Mouse (Mus musculus) spleen, embryonic (tissue): ENCODE measurements around the gene Pth1r.

Experiments
- CTCF ChIA-PET: fragments of 350-600 bp; sonication (Branson Sonifier 250); formaldehyde crosslinking; loops from one replicate; lab custom pipeline; 2022; lab: Charles Lee

Gene Pth1r

DNA sequence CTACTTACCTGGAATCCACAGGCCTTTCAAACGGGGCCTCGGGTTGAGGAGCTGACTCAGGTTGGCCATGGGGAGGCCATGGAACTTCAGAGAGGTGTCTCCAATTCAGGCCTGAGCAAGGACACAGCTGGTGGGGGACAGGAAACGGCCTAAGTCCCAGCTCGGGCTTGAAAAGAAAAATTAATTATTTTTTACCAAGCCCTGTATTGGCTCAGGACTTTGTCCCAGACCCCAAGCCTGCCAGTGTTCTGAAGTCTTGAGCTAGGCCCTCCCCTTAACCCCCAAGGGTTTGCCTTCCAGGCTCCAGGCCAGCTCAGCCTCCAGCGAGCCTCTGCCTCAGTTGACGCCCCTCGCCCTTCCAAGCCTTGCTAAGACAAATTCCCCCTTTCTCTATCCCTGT lies at the start of gene Pth1r:
Gene Pth1r, minus strand, starts transcription at position 185 of the 400 bp plus-strand sequence.
- CTCF ChIA-PET = no interaction called here

DNA sequence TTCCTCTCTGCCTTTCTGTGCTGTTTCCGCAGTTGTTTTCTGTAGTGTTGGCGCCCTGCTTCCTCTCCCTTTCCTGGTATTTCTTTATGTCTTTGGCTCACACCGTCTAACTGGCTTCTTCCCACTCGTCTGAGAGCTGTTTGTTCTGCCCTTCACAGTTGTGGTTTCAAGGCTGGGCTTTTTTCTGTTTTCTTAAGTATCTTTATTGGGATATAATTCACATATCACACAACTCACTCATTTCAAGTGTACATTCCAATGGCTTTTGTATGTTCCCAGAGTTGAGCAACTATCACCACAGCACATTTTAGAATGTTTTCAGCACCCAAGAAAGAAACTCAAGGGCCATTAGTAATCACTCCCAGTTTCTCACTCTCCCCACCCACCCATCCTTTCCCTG lies 43.5 kb upstream of the Pth1r start:
- CTCF ChIA-PET = interaction anchor here (0.6 kb wide), 1 partner anchor 159 kb away, joined by 3 read pairs; no protein-coding TSS in a partner anchor

DNA sequence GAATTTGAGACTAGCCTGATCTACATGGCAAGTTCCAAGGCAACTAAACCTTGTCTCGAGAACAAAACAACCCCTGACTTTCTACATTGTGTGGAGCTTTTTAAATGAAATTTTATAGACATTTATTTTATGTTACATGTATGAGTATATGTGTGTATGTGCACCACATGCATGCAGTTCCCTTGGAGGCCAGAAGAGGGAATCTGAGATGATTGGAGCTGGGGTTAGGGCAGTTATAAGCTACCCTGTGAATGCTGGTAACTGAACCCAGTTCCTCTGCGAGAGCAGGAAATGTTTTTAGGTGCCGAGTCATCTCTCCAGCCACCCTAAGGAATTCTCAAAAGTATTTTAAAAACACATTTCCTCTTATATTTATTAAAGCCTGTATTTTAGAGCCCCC lies 41.2 kb upstream of the Pth1r start:
- CTCF ChIA-PET = no interaction called here

DNA sequence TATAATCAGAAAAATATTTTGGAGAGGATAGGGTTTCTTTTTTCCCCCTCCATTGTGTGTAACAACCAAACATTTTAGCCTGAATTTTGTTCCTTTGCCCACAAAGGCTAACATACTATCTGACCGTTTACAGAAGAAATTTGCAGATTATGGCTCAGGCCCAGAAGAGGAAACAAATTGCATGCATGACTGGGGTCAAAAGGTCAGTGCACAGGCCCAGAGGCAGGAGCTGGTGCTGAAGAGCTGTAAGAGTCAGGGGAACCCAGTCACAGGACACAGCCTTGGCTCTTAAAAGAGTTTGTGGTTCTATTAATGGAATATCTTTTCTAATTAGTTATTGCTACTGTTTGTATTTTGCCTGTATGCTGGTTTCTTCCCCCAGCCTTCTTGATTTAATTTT lies 36.7 kb upstream of the Pth1r start:
- CTCF ChIA-PET = interaction anchor here (0.6 kb wide), 1 partner anchor 178 kb away, joined by 4 read pairs; no protein-coding TSS in a partner anchor

DNA sequence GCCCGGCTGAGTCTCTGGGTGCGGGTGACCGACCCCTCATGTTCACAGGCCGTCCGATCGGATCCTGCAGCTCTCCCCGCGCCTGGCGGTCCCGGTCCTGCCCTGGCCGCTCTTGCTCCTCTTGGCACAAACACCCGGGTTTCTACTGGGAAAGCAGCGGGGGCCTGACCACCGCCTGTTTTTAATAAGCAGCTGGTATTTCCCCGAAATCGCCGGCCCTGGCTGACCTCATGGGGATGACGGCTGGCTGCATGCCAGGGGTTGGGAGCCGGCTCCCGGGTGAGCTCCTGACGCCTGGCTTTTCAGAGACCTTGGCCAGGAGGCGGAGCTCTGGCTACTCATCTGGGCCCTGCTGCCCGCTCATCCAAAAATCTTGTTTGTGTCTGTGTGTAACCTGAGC lies 34.8 kb upstream of the Pth1r start:
- CTCF ChIA-PET = interaction anchor here (1.0 kb wide), 1 partner anchor 17 kb away, joined by 4 read pairs; no protein-coding TSS in a partner anchor

DNA sequence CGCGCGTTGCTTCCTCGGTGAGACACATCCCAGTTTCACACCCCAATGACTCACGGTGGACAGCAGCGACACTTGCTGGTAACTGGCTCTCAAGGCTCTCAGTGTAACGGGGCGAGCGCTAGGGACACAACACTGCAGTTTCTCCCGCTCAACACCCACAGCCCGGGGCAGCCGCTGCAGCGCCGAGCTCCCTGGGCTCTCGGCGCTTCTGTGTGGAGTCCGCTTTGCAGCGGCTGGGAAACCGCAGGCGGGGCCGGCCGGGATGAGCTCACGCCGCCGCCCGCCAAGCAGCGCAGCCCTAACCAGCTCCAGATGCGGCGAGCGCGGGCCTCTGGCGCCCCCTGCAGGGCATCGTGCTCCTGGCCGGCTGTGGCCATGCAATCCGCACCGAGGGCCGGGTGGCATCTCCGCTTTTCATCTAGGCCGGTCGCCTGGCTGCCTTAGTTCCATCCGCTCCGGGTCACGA lies 34.3 kb upstream of the Pth1r start:
- CTCF ChIA-PET = interaction anchor here (0.7 to 1.0 kb wide), 2 partner anchors 17 to 225 kb away, joined by 3 to 4 read pairs; no protein-coding TSS in a partner anchor

DNA sequence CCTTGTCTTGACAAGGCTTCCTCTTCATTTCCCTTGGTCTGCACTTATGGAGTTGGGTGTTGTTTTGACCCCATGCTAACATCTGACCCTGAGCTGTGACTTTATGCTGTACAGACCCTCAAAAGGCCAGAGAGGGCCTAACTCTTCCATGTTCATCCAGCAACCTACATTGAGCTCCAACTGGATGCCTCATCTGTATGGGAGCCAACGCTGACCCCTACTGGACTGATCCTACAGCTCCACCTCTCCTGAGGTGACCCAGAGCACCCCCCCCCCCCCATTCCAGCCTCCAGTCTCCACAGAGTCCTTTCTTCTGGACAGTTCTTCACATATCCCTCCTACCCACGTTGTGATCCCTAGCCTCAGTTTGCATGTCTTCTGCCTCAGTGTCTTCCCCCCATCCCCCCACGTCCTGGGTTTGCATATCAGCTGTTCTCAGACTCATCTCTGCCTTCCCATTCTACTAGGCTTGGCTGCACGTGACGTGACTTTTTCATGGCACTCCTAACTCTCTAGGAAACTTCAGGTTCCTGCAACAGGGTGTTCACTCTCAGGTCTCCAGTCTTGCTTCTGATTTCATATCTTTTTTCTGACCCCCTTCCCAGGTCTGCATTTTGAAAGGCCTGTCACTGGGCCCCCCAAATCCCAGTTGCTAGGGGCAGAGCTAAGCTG lies 32.4 kb upstream of the Pth1r start:
- CTCF ChIA-PET = interaction anchor here (0.6 to 0.8 kb wide), 2 partner anchors 51 to 63 kb away, joined by 3 to 7 read pairs; no protein-coding TSS in a partner anchor

DNA sequence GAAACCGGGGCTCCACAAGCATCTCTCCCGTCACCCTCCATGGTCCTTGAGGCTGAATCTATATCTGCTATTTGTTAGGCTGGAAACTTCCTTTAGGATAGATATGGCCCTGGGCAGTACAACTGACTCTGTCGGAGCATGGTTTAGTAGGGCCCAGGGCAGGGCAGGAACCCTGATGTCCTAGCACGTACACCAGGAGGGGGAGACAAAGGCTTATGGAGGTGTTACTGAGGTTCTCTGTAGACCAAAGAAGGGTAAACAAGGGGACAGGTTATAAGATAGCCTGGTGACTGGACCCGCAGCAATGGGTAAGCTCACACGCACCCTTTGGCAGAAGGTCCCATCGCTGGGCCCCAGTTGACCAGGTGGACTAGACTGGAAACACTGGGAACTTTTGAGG lies 31.6 kb upstream of the Pth1r start:
- CTCF ChIA-PET = interaction anchor here (0.6 kb wide), 1 partner anchor 35 kb away, joined by 9 read pairs; no protein-coding TSS in a partner anchor

DNA sequence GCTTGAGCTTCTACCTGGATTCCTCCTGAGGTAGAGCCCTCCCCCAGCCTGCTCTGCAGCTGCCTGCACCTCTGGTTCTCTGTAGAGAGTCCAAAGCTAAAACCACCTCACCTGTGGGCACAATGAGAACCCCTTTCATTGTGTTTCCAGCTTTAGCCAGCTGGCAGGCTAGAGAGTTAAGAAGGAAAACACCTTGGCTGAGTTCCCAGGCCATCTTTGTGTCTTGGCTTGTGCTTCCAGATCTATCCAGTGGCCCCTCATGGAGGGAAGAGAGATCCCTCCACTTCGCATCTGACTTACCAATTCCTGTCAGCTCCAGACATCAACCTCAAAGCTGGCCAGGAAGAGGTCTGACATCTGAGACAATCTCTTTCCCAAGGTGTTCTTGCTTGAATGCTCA lies 31.2 kb upstream of the Pth1r start:
- CTCF ChIA-PET = interaction anchor here (0.6 kb wide), 1 partner anchor 35 kb away, joined by 9 read pairs; no protein-coding TSS in a partner anchor

DNA sequence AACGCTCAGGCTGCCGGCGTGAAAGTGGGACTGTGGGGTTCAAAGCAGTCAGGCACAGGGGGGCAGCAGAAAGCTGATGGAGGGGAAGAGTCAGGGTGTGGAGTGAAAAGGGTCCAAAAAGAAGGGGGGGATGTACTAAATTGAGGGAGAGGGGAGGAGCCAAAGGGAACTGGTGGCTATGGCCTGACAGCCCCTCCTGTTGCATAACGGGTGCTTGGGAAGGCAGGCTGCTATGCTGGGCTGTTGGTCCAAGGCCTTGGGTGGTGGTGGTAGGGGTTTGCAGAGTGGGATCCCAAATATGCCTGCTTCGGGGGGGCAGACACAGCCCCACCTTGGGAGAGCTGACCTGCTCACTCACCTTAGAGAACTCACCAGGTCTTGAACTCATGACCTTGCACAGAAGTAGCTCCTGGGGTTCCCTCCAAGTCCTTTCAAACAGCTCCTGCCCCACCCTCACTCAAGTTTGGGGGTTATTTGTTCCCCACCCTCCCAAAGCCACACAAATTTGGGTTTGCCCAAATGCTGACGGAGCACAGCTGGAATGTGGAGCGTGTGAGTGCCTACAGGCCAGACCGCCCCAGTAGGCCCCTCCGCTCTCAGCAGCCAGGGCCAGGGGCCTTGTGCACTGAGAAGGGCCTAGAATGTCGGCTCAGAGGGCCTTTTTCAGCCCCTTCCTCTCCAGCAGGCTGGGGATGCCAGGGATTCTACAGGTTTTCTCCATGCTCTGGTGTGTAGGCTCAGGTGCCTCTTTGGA lies 28.5 kb upstream of the Pth1r start:
- CTCF ChIA-PET = no interaction called here

DNA sequence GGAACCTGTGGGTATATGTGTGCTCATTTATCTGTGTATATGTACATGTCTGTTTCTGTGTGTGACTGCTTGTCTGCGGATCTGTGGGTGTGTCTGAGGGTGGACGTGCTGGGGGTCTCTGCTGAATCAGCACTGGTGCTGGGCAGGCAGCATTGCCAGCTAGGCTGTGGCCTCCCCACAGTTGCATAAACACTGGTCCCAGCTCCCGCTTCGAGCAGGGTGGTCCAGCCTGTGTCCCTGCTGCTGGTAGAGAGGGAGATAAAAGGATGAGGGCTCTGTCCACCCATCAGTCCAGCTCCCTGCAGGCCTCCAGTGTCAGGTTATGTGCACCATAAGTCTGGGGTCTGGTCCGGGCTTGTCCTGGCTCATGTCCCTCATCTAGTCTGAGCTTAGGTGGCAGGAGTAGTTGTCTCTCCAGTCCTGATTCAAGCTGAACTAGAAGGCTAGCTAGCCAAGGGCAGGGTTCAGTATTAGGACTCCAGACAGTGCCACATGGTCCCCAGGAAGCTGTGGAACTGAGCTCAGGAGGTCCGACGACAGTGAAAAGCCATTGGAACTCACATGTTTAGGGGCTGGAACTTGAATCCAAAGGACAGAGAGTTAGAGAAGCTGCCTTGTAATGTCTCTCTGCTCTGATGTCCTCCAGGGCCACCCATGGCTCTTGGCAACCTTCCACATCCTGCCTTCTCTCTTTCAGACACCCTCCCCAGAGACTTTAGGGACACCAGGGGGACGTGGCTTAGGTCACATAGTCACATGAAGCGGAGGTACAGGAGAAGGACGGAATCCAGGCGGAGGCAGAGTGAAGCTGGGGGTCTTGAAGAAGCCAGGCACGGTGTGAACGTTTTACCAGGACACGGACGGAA lies 27.7 kb upstream of the Pth1r start:
- CTCF ChIA-PET = no interaction called here

DNA sequence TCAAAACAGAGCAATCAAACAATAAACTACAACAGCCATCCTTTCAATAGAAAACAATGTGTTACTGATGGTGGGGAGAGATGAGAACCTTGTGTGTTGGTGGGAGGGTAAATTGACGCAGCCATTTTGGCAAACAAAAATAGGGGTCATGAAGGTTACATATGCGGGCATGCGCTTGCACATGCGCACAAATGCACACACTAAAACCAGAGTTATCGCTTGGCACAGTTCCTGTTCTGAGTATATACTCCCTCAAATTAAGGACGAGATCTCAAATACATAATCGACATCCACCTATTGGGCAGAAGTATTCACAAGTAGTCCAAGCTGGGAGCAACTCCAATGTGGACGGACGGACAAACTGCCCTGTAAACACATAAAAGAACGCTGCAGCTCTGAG lies 25.4 kb upstream of the Pth1r start:
- CTCF ChIA-PET = no interaction called here

DNA sequence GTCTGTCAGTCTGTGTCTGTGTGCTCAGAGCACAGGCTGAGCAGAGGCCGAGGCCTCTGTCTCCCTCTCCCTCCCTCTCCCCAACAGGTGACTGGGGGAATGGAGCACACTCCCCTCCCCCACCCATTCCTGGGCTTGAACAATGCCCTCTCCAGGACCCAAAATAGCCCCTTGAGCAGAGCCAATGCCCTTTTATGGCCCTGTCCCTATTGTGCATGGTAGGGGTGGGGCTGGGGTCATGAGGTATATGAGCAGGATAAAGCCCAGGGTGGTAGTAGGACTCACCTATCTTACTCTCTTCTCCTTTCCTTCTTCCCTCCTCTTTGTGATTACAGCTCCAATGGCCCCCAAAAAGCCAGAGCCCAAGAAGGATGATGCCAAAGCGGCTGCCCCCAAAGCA lies 16.5 kb upstream of the Pth1r start:
- CTCF ChIA-PET = no interaction called here

DNA sequence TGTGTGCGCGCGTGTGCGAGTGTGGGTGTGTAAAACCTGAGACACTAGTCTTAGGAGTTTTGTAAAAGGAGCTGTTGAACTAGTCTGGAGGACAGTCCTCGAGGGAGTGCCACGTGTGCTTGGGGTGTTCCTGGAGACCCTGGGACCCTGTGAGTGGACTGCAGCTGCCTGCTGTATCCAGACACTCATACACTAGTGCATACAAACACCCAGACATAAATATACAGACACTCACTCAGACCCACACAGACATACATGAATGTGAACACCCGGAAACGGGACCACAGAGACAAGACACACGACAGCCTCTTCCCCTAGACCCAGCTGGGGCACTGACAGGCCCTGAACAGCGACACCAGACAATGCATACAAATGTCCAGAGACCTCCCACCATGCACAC lies 15.8 kb upstream of the Pth1r start:
- CTCF ChIA-PET = no interaction called here

DNA sequence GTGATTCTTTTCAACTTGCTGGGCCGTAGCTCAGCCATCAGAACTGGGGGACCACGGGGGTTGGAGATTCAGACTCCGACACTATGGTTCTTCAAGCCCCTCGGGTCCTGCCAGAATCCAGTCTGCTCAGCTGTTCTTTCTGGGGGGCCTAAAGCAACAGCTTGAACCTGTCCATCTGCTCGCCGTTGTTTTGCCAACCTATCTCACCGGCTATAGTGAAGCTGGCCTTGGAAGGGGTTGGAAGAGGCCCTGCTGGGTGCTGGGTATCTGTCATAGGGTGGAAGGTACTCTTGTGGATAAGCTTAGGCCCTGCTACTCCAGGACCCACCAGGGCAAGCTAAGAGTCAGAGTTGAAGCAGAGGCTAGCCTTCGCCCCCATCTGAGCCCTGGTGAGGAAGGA lies 13.9 kb upstream of the Pth1r start:
- CTCF ChIA-PET = no interaction called here

DNA sequence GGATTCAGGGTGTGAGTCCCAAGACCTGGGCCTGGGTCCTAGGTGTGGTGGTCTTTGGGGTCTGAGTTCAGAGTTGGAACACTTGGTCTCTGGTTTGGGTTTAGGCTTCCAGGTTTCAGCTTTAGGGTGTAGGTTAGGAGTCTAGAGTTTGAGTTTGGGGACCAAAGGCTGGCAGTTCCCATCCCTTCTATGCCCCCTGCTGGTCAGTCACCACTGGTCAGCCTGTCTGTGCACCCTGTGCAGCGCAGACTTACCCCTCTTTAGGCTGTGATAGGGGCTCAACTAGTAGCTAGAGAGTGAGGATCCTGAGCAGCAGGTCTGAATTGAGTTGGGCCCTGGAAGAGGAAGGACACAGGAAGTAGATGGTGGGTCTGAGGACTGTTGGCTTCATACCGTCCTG lies 12.3 kb upstream of the Pth1r start:
- CTCF ChIA-PET = interaction anchor here (0.7 kb wide), 1 partner anchor 42 kb away, joined by 7 read pairs; no protein-coding TSS in a partner anchor

DNA sequence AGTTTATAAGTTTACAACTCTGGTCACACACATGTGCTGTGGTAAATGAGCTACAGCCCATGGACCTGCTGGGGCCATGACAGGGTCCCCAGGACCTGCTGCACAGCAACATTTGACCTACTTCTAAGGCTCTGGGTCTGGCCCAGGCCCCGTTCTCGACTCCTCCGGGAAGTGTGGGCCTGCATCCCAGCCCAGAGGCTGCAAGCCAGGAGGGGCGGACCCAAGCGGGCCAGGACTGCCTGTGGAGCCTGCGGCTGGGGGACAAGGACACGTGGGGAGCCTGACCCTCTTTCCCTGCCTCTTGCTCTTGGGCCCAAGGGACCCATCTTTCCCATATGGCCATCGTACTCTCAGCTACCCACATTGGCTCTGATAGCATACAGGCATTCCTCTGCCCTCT lies 11.7 kb upstream of the Pth1r start:
- CTCF ChIA-PET = no interaction called here

DNA sequence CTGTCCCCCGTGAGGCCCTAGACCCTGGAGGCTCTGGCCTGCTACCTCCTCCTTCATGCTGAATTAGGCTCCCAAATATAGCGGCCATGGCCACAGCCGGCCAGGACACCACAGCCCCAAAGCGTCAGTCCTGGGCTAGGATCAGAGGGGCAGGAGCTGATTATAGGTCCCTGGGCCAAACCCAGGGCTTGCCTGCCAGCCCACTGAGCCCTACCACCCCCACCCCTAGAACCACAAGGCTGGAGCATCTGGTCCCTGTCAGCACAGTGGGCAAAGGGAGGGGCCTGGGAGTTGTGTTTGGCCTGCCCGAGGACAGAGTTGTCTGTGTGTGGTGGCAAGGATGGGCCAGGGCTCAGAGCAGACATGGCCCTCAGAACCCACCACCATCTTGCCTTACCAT lies 10.9 kb upstream of the Pth1r start:
- CTCF ChIA-PET = no interaction called here

DNA sequence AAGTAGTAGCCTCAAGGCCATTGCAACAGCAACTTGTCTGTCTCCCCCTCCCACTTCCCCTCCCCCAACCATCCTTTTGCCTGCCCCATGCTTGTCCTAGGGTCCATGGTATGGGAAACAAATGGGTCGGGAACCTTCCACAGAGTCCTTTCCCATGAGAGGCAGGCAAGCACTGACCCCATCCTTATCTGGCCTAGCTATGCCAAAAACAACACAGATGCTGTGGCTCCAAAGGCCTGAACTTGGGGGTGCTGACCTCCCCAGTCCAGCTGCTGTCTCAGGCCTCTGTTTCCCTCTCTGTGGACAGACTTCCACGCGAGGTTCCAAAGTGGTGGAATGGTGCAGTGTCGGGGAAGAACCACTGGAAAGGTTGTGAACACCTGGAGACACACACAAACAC lies 6.8 kb upstream of the Pth1r start:
- CTCF ChIA-PET = no interaction called here

DNA sequence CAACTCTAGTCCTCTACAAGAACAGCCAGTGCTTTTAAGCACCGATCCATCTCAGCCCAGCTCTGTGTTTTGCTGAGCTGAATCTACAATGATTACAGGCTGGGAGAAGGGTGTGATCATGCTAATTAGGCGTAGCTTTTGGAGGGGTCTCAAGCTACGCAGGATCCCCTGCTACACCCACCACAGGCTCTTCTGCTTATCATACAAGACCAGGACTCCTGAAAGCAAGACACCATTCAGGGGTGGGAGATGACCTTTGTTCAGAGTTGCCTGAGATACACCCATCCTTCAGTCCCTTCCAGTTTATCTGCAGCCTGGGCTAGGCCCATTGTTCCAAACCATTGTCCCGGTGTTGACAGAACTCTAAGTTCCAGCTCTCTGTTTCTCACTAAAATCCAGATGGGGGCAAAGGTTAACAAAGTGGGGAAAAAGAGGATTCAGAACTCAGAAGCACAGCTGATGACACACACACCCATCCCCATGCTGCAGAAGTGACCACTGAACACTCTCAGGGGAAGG lies 6.0 kb upstream of the Pth1r start:
- CTCF ChIA-PET = interaction anchor here (0.6 kb wide), 1 partner anchor 13 kb away, joined by 5 read pairs; no protein-coding TSS in a partner anchor

DNA sequence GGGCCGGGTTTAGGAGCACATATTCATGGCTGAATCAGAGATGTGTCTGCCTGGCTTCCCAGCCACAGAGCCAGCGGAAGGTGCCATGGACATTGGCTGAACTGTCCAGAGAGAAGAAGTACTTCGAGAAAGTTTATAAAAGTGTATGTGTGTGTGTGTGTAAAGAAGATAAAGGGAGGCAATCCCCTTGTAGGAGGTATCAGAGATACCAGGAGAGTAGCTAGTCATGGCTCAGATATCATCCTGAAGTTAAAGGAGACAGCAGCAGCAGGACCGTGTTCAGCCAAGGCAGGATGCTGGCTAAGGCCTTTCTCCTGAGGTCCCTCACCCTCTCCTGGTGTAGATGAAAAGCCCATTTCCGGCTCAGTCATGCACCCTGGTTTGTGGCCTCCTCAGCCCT lies 4.5 kb upstream of the Pth1r start:
- CTCF ChIA-PET = no interaction called here
